Mouse (Mus musculus) heart, embryonic 13.5 days (tissue): Measurements from ENCODE around the gene 1700010B08Rik. TPM values are rescaled to one million over a fixed set of nuclear protein-coding genes. Genes with fewer than 3 reads are reported as not detected.

Experiments used
- ATAC-seq: fragments of 200-750 bp; cut with Nextera tagmentation; 2 replicates; pipeline ENCODE4 v1.8.0; 2017; ENCODE audit warnings: moderate TSS enrichment; ENCODE audit not compliant: insufficient number of reproducible peaks, low FRiP score, low TSS enrichment; ENCODE audit errors: extremely low read depth
- H3K27ac ChIP-seq: fragments of 300-500 bp; sonication (generic); replicated peaks from 2 replicates; pipeline ENCODE4 v1.5.1; 2015; ENCODE audit warnings: moderate library complexity, mild to moderate bottlenecking, inconsistent platforms
- H3K27me3 ChIP-seq: fragments of 300-500 bp; sonication (generic); replicated peaks from 2 replicates; pipeline ENCODE4 v1.6.1; 2015; ENCODE audit warnings: mild to moderate bottlenecking, inconsistent platforms
- H3K36me3 ChIP-seq: fragments of 300-500 bp; sonication (generic); 2 replicates; pipeline ENCODE4 v1.6.1; 2015; ENCODE audit warnings: mild to moderate bottlenecking, inconsistent platforms
- H3K4me1 ChIP-seq: fragments of 300-500 bp; sonication (generic); 2 replicates; pipeline ENCODE4 v1.6.1; 2015; ENCODE audit warnings: inconsistent platforms
- H3K4me2 ChIP-seq: fragments of 300-500 bp; sonication (generic); 2 replicates; pipeline ENCODE4 v1.6.1; 2015; ENCODE audit warnings: inconsistent platforms, mild to moderate bottlenecking, moderate library complexity
- H3K4me3 ChIP-seq: fragments of 300-500 bp; sonication (generic); 2 replicates; pipeline ENCODE4 v1.5.1; 2015; ENCODE audit warnings: moderate library complexity, mild to moderate bottlenecking, inconsistent platforms
- H3K9ac ChIP-seq: fragments of 300-500 bp; sonication (generic); 2 replicates; pipeline ENCODE4 v1.6.1; 2015; ENCODE audit warnings: inconsistent platforms, mild to moderate bottlenecking, moderate library complexity
- H3K9me3 ChIP-seq: fragments of 300-500 bp; sonication (generic); 2 replicates; pipeline ENCODE4 v1.6.1; 2016; ENCODE audit warnings: inconsistent platforms
- WGBS: fragments of 180-500 bp; shearing (Covaris S2); methylation state at CpG from one replicate; pipeline ENCODE4 v1.1.7; 2015; ENCODE audit warnings: mixed read lengths; 5-methylcytosine and 5-hydroxymethylcytosine counted together
- polyA plus RNA-seq: library from polyadenylated mRNA; unstranded; fragments of >200 nt; fragmentation: Nextera tagmentation; extraction: Ambion mirVana; gene quantifications from 2 replicates; pipeline ENCODE4 v1.2.1, GENCODE M21; 2015

1700010B08Rik gene
- polyA plus RNA-seq, 1 experiment from 2014 or later: not detected

DNA sequence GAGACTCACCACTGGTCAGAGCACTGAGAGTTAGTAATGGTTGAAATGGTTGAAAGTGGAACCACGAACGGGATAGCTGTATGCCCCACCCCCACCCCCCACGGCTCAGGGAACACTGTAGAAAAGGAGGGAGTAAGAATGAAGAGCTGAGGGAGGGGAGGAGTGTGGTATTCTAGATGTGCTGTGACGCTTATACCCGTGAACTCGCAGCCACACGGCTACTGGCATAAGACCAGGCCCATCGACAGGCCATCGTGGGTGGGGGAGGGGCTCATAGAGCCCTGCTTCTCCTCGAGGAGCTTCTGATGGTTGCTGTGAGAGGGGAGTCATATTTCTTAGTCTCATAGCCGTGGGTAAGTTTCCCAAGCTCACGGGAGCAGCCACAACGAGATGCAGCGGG is 5.2 kb downstream of the 1700010B08Rik start:
- Histone ChIP-seq H3K4me1 (peaks cover 4% of the 10 kb centered on the region; the same call in 1 of the 2 replicates), H3K27me3 (no peaks in the 10 kb centered on the region), H3K4me3 (no peak overlapping the region), H3K9me3 (no peaks in the 10 kb centered on the region), H3K27ac (no peak overlapping the region), H3K4me2 (peak overlapping the region; percentile 28; the same call in 1 of the 2 replicates), H3K9ac (no peak overlapping the region), H3K36me3 (no peaks in the 10 kb centered on the region)
- 47% methylated on average over 14 of the region's 14 CpGs for WGBS
- ATAC-seq: no peak

DNA sequence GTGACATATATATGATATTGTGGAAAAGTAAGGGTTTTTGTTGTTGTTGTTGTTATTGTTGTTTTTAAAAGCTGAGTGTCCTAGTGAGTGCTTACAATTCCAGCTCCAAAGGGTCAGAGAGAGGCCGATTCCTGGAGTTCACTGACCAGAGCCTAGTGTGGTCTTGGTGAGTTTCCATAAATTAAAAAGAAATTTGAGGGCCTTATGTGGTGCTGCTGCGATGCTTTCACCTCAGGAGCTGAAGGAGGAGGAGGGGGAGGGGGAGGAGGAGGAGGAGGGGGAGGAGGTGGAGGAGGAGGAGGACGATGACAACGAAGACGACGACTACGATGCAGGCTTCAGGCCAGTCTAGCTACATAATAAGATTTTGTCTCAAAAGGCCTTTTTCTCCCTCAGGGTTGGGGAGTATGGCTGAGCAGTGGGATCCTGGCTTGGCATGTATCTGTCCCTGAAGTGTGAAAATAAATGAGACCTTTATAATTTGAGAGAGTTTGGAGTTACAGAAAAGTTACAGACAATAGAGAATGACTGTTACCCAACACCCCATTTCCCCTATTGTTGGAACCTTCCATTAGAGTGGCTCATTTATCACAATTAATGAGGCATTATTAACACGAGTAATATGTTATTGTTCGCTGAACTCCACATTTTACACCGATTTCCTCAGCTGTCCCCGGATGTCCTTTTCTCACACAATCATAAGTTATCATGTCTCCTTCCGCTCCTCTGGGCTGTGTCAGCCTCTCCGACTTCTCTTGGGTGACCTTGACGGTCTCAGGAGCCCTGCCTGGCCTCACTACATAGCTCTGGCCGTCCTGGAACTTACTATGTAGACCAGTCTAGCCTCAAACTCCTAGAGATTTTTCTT is 6.0 kb downstream of the 1700010B08Rik start:
- Histone ChIP-seq H3K27me3 (no peaks in the 10 kb centered on the region), H3K9ac (no peak overlapping the region), H3K4me3 (no peak overlapping the region), H3K9me3 (no peaks in the 10 kb centered on the region), H3K4me2 (no peak overlapping the region), H3K36me3 (no peaks in the 10 kb centered on the region), H3K4me1 (peaks cover 8% of the 10 kb centered on the region), H3K27ac (no peak overlapping the region)
- ATAC-seq: no peak
- whole genome bisulfite sequencing: 63% methylated on average over 15 of the region's 15 CpGs

DNA sequence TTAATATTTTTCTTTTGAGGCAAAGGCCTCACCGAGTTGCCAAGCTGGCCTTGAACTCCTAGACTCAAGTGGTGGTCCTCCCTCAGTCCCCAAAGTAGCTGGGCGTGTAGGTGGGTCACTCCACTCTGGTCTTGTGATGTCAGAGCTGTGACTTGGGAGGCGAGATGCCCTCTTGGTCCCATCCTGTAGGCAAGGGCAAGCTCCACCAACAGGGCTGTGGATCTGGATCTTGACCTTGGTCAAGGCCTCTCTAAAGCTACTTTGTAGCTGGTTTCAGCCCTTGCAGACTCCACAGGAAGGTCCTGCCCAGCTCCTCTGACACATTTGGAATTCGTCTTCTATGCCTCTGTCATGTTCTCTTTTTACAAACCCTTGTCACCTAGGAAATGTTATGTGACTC is 6.6 kb downstream of the 1700010B08Rik start:
- Histone ChIP-seq H3K9me3 (no peaks in the 10 kb centered on the region), H3K27me3 (no peaks in the 10 kb centered on the region), H3K4me3 (no peak overlapping the region), H3K9ac (no peak overlapping the region), H3K27ac (no peak overlapping the region), H3K4me1 (peaks cover 15% of the 10 kb centered on the region), H3K36me3 (no peaks in the 10 kb centered on the region), H3K4me2 (no peak overlapping the region)
- ATAC-seq: no peak
- WGBS: 82% methylated on average over 4 of the region's 4 CpGs

DNA sequence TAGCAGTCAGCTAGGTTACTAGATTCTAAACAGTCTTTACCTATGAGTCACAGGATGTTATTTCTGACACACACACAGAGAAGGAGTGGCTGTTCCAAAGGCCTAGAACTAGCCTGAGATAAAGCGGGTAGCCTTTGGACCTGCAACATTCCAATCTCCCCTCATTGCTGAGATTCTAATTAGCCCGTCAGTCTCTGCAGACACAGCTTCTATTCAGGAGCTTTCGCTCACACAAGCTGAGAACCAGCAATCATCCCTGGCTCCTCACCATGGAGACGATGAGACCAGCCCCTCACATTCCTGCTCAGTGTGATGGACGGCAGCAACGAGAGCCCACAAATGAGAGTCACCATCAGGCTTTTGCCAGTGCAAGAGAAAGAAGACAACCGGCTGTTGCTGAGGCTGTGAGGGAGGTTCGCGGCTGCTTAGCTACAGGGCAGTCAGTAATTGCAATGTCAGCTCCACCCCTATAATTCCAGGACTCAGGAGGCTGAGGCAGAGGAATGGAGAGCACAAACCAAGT is 11.3 kb downstream of the 1700010B08Rik start:
- 9% methylated on average over 9 of the region's 9 CpGs for WGBS
- H3K4me2 ChIP-seq: peak overlapping the region; percentile 39
- ATAC-seq: peak; percentile 25; the same call in 1 of the 2 replicates

DNA sequence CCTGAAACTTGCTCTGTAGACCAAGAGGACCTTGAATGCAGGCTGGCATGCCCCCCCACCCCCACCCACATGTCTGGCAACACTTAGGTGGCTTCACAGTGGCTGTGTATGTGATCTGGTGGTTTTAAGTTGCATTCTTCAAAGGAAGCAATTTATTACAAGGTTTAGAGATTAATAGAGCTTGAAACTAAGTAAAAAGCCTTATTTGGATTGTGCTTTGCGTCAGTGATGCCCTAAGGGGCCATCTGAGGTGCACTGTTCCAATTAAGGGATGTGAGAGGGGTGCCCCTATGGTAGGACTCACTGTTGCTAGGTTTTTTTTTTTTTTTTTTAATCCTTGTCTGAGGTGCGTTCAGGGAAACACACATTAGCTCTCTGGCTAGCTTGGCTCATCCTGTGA is 15.2 kb downstream of the 1700010B08Rik start:
- H3K4me2 ChIP-seq: no peak overlapping the region
- peaks cover 9% of the 10 kb centered on the region for H3K36me3 ChIP-seq
- no peaks in the 10 kb centered on the region for H3K27me3 ChIP-seq
- H3K27ac ChIP-seq: no peak overlapping the region
- no peak for ATAC-seq
- no peak overlapping the region for H3K9ac ChIP-seq
- H3K4me1 ChIP-seq: peaks cover 30% of the 10 kb centered on the region
- no peak overlapping the region for H3K4me3 ChIP-seq
- H3K9me3 ChIP-seq: no peaks in the 10 kb centered on the region
- 69% methylated on average over 2 of the region's 2 CpGs for WGBS

More for the DNA sequence above, 11.3 kb downstream of the 1700010B08Rik start:
- H3K9ac ChIP-seq: no peak overlapping the region
- no peak overlapping the region for H3K27ac ChIP-seq
- H3K4me1 ChIP-seq: peaks cover 14% of the 10 kb centered on the region
- H3K27me3 ChIP-seq: no peaks in the 10 kb centered on the region
- H3K4me3 ChIP-seq: no peak overlapping the region
- no peaks in the 10 kb centered on the region for H3K36me3 ChIP-seq
- H3K9me3 ChIP-seq: no peaks in the 10 kb centered on the region

DNA sequence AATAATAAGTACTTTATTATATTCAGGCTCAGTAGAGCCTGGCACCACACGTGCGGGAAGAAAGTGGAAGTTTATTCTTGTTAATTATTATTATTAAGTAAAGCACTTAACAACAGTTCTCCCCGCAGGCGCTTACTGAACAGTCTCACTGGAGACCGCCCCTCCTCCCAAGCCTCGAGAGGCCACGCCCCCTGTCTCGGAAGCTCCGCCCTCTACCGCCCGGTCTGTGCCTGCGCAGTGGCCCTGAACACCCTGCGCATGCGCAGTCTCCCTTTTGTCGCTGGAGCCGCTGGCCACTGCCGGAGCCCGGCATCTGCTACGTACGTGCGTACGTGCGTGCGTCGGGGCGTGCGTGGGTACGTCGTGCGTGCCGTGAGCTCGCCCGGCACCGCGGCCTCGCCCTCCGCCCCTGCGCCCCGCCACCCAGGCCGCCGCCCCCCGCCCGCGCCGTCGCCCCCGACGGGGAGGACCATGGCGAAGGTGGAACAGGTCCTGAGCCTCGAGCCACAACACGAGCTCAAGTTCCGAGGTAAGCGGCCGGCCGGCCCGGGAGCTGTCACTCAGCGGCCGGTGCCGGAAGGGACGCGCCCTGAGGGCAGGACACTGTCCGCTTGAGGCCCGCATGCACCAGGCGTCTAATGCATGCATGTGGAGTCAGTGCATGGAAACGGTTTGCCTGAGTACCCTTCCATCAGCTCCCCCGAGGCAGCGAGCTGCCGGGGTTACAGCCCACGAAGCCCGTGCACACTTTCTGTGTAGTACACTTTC is 18.2 kb downstream of the 1700010B08Rik start, which contains the start of gene Vapb:
Gene Vapb, plus strand, starts transcription at position 290 of the 768 bp plus-strand sequence.
- Histone ChIP-seq H3K27me3 (no peaks in the 10 kb centered on the region), H3K9me3 (no peaks in the 10 kb centered on the region), H3K4me3 (peak within 1 kb of the TSS; percentile 79), H3K27ac (peak within 1 kb of the TSS; percentile 76), H3K9ac (peak within 1 kb of the TSS; percentile 92), H3K36me3 (peaks cover 9% of the 10 kb centered on the region), H3K4me2 (peak within 1 kb of the TSS; percentile 85), H3K4me1 (peaks cover 18% of the 10 kb centered on the region)
- peak; percentile 95 for ATAC-seq
- WGBS: under 1% methylated on average over 54 of the region's 70 CpGs

DNA sequence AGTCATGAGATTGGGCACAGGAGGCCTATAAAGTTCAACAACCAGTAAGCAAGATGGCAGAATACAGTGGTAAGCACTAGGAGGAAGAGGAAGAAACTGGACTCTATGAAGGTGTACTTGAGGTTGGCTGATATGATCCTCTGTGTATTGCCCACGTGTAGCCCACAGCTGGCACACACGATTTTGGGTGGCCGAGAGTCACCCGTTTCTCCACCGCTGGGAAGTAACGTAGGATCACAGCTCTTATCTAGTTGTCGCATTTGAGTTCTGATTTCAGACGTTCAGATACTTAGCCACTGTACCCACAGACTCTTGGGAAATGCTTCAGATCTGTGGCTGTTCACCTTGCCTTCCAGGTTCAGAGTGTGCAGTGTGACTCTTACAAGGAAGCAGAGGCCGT is 19.0 kb downstream of the 1700010B08Rik start:
- H3K4me1 ChIP-seq: peaks cover 21% of the 10 kb centered on the region
- H3K27me3 ChIP-seq: no peaks in the 10 kb centered on the region
- 56% methylated on average over 9 of the region's 9 CpGs for WGBS
- ATAC-seq: no peak
- H3K4me3 ChIP-seq: peak overlapping the region; percentile 79
- no peaks in the 10 kb centered on the region for H3K9me3 ChIP-seq
- H3K4me2 ChIP-seq: peak overlapping the region; percentile 85
- no peak overlapping the region for H3K27ac ChIP-seq
- peaks cover 9% of the 10 kb centered on the region for H3K36me3 ChIP-seq
- peak overlapping the region; percentile 92 for H3K9ac ChIP-seq

DNA sequence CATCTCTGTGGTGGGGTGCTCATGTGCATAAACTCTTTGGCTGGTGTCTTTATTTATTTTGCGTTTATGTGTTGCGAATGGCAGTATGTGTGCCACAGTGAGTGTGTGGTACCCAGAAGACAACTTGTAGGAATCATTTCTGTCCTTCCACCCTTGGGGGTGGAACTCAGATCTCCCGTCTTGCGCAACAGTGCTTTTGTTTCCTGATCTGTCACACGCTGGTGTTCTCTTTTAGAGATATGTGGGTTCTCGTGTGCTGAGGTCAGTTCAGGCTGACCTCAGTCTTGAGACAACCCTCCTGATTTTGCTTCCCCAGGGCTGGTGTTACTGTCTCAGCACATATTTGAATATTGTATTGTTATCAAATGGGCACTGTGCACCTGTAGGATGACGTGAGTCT is 19.9 kb downstream of the 1700010B08Rik start:
- no peak for ATAC-seq
- 83% methylated on average over 7 of the region's 7 CpGs for WGBS

DNA sequence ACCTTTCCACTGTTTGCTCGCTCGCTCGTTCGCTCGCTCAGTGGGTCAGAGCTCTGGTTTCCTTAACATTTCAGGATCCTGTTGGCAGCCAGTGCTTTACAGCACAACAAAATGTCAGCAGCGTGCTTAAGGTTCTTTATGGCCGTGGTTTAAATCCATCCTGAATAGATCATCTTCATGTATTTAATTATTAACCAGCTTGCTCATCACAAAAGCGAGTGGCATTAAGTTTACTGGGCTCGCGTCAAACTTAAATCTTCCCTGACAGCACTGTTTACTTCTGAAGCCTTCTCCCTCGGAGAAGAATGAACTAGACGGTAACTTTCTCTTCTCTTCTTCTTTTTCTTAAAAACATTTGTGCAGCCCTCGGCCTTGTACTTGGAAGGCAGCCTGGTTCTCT is 22.9 kb downstream of the 1700010B08Rik start:
- no peaks in the 10 kb centered on the region for H3K27me3 ChIP-seq
- H3K4me2 ChIP-seq: no peak overlapping the region
- H3K9ac ChIP-seq: no peak overlapping the region
- ATAC-seq: no peak
- 87% methylated on average over 13 of the region's 13 CpGs for WGBS
- peaks cover 6% of the 10 kb centered on the region; the same call in 1 of the 2 replicates for H3K9me3 ChIP-seq
- H3K27ac ChIP-seq: no peak overlapping the region
- no peak overlapping the region for H3K4me3 ChIP-seq
- H3K4me1 ChIP-seq: peaks cover 26% of the 10 kb centered on the region
- peaks cover 15% of the 10 kb centered on the region for H3K36me3 ChIP-seq

More for the DNA sequence above, 19.9 kb downstream of the 1700010B08Rik start:
- no peak overlapping the region for H3K4me2 ChIP-seq
- no peaks in the 10 kb centered on the region for H3K9me3 ChIP-seq
- H3K9ac ChIP-seq: no peak overlapping the region
- no peak overlapping the region for H3K27ac ChIP-seq
- H3K4me3 ChIP-seq: no peak overlapping the region
- H3K36me3 ChIP-seq: peaks cover 9% of the 10 kb centered on the region
- no peaks in the 10 kb centered on the region for H3K27me3 ChIP-seq
- peaks cover 21% of the 10 kb centered on the region for H3K4me1 ChIP-seq

DNA sequence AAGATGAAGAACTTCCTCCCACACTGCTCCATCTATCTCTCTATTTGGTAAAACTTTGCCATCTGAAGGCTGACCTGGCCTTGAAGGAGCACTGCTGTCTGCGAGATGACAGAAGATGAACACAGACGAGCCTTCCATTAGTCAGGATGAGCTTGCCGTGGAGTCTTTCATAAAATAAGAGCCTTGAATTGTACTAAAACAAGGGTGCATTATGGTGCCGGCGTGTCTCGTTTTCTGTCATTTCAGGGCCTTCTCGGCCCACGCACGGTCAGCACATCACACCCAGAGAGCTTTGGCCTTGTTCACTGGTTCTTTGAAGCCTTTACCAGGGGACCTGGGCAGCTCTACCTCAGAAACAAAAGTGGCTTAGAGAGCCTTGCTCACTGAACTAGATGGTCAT is 23.5 kb downstream of the 1700010B08Rik start:
- Histone ChIP-seq H3K36me3 (peaks cover 15% of the 10 kb centered on the region), H3K4me1 (peaks cover 26% of the 10 kb centered on the region), H3K27ac (no peak overlapping the region), H3K4me2 (no peak overlapping the region), H3K9ac (no peak overlapping the region), H3K4me3 (no peak overlapping the region), H3K9me3 (peaks cover 6% of the 10 kb centered on the region; the same call in 1 of the 2 replicates), H3K27me3 (no peaks in the 10 kb centered on the region)
- no peak for ATAC-seq
- 88% methylated on average over 9 of the region's 9 CpGs for WGBS
